Comparison of ENCODE assay signal across 19 mouse cellular contexts in the genomic region with DNA sequence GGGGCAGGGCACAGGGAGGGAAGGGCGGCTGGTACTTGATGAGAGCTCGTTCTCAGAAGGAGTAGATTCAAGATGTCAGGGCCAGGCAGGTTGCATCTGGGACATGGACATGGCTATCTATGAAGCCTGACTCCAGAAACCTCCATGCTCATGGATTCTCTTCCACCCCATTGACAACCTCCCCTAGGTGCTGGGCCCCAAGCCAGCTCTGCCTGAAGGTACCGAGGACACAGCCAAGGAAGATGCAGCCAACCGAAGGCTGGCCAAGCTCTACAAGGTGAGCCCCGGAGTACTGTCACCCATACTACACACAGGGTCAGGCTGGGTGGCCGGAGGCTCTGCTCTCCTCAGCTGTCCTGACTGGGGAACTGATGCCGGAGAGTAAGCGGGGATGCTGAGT. TPM values are rescaled to one million over a fixed set of nuclear protein-coding genes. Genes with fewer than 3 reads are reported as not detected.
A peak's percentile ranks its signal among the peaks of the same experiment; 100 is the strongest.
DNase-seq lines count a peak whose midpoint lies in the region; ATAC-seq and TF ChIP-seq lines count a peak whose summit lies in the region.
"Had no signal": no experiment of that assay in that cellular context is flagged by ENCODE, and none has a peak within 500 bp of the region (broad histone marks: within the 10 kb centered on the region; RNA-seq: fewer than 3 reads in every experiment).

No protein-coding gene starts in this region.

- TF ChIP-seq POLR2A in MEL (IDR thresholded peaks at IDR 0.05; ENCODE audit: control insufficient read depth in 1 of 2, insufficient read depth in 1 of 2, low read depth in 1 of 2, low read length in 2 of 2, poor library complexity in 1 of 2) = no peak
- TF ChIP-seq POLR2A in cerebellum, adult 2 months (IDR thresholded peaks at IDR 0.05; ENCODE audit: borderline replicate concordance, insufficient read depth, low read length) = no peak

- WGBS in cerebellum, adult 2 months = 49% methylated on average over 8 of the region's 8 CpGs
- WGBS in midbrain, embryonic 15.5 days = 93% methylated on average over 8 of the region's 8 CpGs
- 89% methylated on average over 8 of the region's 8 CpGs for WGBS in intestine, embryonic 15.5 days

- no peak overlapping the region for H3K4me2 ChIP-seq in midbrain, embryonic 15.5 days
- no peak overlapping the region for H3K4me2 ChIP-seq in intestine, embryonic 15.5 days (replicated peaks)
- H3K4me2 ChIP-seq: embryonic facial prominence, embryonic 12.5 days; hindbrain, embryonic 15.5 days had no signal

- no peaks in the 10 kb centered on the region for H3K79me2 ChIP-seq in MEL (ENCODE audit: control insufficient read depth, insufficient read depth, low read length, poor library complexity)

- H3K9me3 ChIP-seq in MEL (replicated peaks; ENCODE audit: insufficient read depth, low read length) = no peaks in the 10 kb centered on the region
- no peaks in the 10 kb centered on the region for H3K9me3 ChIP-seq in midbrain, embryonic 15.5 days
- no peaks in the 10 kb centered on the region for H3K9me3 ChIP-seq in intestine, embryonic 15.5 days
- H3K9me3 ChIP-seq: embryonic facial prominence, embryonic 12.5 days; heart, embryonic 12.5 days; hindbrain, embryonic 15.5 days had no signal

- no peak for TF ChIP-seq CTCF in MEL (IDR thresholded peaks at IDR 0.05 in 2 of 3, conservative IDR thresholded peaks at IDR 0.05 in 1 of 3; ENCODE audit: control insufficient read depth in 1 of 3, insufficient read depth in 1 of 3, low read depth in 2 of 3, low read length in 3 of 3, poor library complexity in 1 of 3, severe bottlenecking in 1 of 3)
- TF ChIP-seq CTCF in cerebellum, adult 2 months (IDR thresholded peaks at IDR 0.05; ENCODE audit: borderline replicate concordance, insufficient read depth, low read depth, low read length) = no peak

- peak; percentile 46 for DNase-seq in cerebellum, adult 11-12 months
- DNase-seq in MEL (ENCODE audit: low read depth, low spot score) = no peak
- DNase-seq in cerebellum, adult 2 months = peak; percentile 49 to 51
- DNase-seq in cerebellum, postnatal 10 days = peak; percentile 68 to 70
- no peak for DNase-seq in lung, postnatal 36 days
- DNase-seq: adrenal gland, adult 2 months; adrenal gland, postnatal 25 days; gastrocnemius, postnatal 14 days; heart, postnatal 36 days; kidney, adult 8-10 months had no signal

- no peak for ATAC-seq in cerebellum, adult (ENCODE audit: insufficient number of reproducible peaks, low FRiP score, low TSS enrichment)
- ATAC-seq in midbrain, embryonic 15.5 days (replicated peaks) = no peak
- ATAC-seq in intestine, embryonic 15.5 days = no peak
- ATAC-seq: forebrain, embryonic 16.5 days; intestine, postnatal 0 days; Patski had no signal

- peaks cover 0 to 8% of the 10 kb centered on the region in 2 experiments; a peak in 2 of 4 replicates for H3K36me3 ChIP-seq in MEL (ENCODE audit: control insufficient read depth in 1 of 2, insufficient read depth in 2 of 2, low read length in 2 of 2)
- H3K36me3 ChIP-seq in midbrain, embryonic 15.5 days (replicated peaks) = no peaks in the 10 kb centered on the region
- peaks cover 11% of the 10 kb centered on the region for H3K36me3 ChIP-seq in intestine, embryonic 15.5 days
- H3K36me3 ChIP-seq: hindbrain, embryonic 15.5 days had no signal

- no peak for TF ChIP-seq RAD21 in MEL (IDR thresholded peaks at IDR 0.05; ENCODE audit: low read depth, low read length)

- no peak for TF ChIP-seq EP300 in MEL (IDR thresholded peaks at IDR 0.05; ENCODE audit: low read depth in 1 of 2, low read length in 2 of 2)

- H3K9ac ChIP-seq in MEL (ENCODE audit: control insufficient read depth, low read depth, low read length, poor library complexity, severe bottlenecking) = no peak overlapping the region
- no peak overlapping the region for H3K9ac ChIP-seq in midbrain, embryonic 15.5 days
- no peak overlapping the region for H3K9ac ChIP-seq in intestine, embryonic 15.5 days
- H3K9ac ChIP-seq: embryonic facial prominence, embryonic 12.5 days; heart, embryonic 12.5 days; hindbrain, embryonic 15.5 days had no signal

- H3K27me3 ChIP-seq in MEL (ENCODE audit: control insufficient read depth in 1 of 2, insufficient read depth in 2 of 2, low read length in 2 of 2) = no peaks in the 10 kb centered on the region
- H3K27me3 ChIP-seq in cerebellum, adult 2 months (ENCODE audit: control insufficient read depth, insufficient read depth, low read length) = no peaks in the 10 kb centered on the region
- no peaks in the 10 kb centered on the region for H3K27me3 ChIP-seq in midbrain, embryonic 15.5 days (replicated peaks)
- H3K27me3 ChIP-seq in intestine, embryonic 15.5 days (replicated peaks) = no peaks in the 10 kb centered on the region
- H3K27me3 ChIP-seq: embryonic facial prominence, embryonic 12.5 days; hindbrain, embryonic 15.5 days; Patski had no signal

- peak overlapping the region; percentile 17; the same call in 1 of the 2 replicates for H3K27ac ChIP-seq in MEL (ENCODE audit: control insufficient read depth, low read depth, low read length)
- H3K27ac ChIP-seq in cerebellum, adult 2 months (ENCODE audit: insufficient read depth, low read length) = no peak overlapping the region
- H3K27ac ChIP-seq in midbrain, embryonic 15.5 days = no peak overlapping the region
- no peak overlapping the region for H3K27ac ChIP-seq in intestine, embryonic 15.5 days
- H3K27ac ChIP-seq: embryonic facial prominence, embryonic 12.5 days; hindbrain, embryonic 15.5 days had no signal

- H3K4me3 ChIP-seq in MEL (ENCODE audit: control insufficient read depth in 1 of 2, insufficient read depth in 1 of 2, low read depth in 2 of 2, low read length in 2 of 2) = no peak overlapping the region
- H3K4me3 ChIP-seq in cerebellum, adult 2 months (replicated peaks; ENCODE audit: insufficient read depth, low read depth, low read length) = no peak overlapping the region
- no peak overlapping the region for H3K4me3 ChIP-seq in midbrain, embryonic 15.5 days
- H3K4me3 ChIP-seq in intestine, embryonic 15.5 days (replicated peaks) = no peak overlapping the region
- H3K4me3 ChIP-seq: embryonic facial prominence, embryonic 12.5 days; heart, embryonic 12.5 days; hindbrain, embryonic 15.5 days had no signal

- H3K4me1 ChIP-seq in MEL (ENCODE audit: control insufficient read depth in 1 of 2, insufficient read depth in 2 of 2, low read length in 2 of 2) = peaks cover 9 to 19% of the 10 kb centered on the region in 2 experiments; a peak in 3 of 4 replicates
- H3K4me1 ChIP-seq in cerebellum, adult 2 months (ENCODE audit: control insufficient read depth, insufficient read depth, low read length) = peaks cover 13% of the 10 kb centered on the region
- H3K4me1 ChIP-seq in midbrain, embryonic 15.5 days = no peaks in the 10 kb centered on the region
- no peaks in the 10 kb centered on the region for H3K4me1 ChIP-seq in intestine, embryonic 15.5 days (replicated peaks)
- H3K4me1 ChIP-seq: embryonic facial prominence, embryonic 12.5 days; hindbrain, embryonic 15.5 days had no signal

TF ChIP-seq in MEL, 35 proteins besides CTCF, POLR2A, EP300 and RAD21:
- TF ChIP-seq SMC3 (IDR thresholded peaks at IDR 0.05; ENCODE audit: low read depth, low read length) (no peak), USF2 (IDR thresholded peaks at IDR 0.05; ENCODE audit: borderline replicate concordance in 1 of 2, insufficient read depth in 1 of 2, low read depth in 1 of 2, low read length in 2 of 2) (no peak), USF1 (IDR thresholded peaks at IDR 0.05; ENCODE audit: low read depth, low read length) (no peak), MAZ (IDR thresholded peaks at IDR 0.05; ENCODE audit: low read depth, low read length) (no peak), TAL1 (IDR thresholded peaks at IDR 0.05; ENCODE audit: low read length) (no peak), NRF1 (IDR thresholded peaks at IDR 0.05; ENCODE audit: insufficient read depth, low read depth, low read length, poor library complexity, severe bottlenecking) (no peak), SIN3A (IDR thresholded peaks at IDR 0.05; ENCODE audit: low read length) (no peak), JUND (IDR thresholded peaks at IDR 0.05; ENCODE audit: low read depth, low read length) (no peak), TCF12 (IDR thresholded peaks at IDR 0.05; ENCODE audit: low read depth, low read length) (no peak), GABPA (IDR thresholded peaks at IDR 0.05; ENCODE audit: low read depth, low read length) (no peak), E2F4 (IDR thresholded peaks at IDR 0.05; ENCODE audit: borderline replicate concordance, low read depth, low read length) (no peak), TBP (IDR thresholded peaks at IDR 0.05; ENCODE audit: low read depth, low read length) (no peak), HCFC1 (IDR thresholded peaks at IDR 0.05; ENCODE audit: low read depth, low read length) (no peak), POLR2AphosphoS2 (IDR thresholded peaks at IDR 0.05; ENCODE audit: low read length) (no peak), UBTF (IDR thresholded peaks at IDR 0.05; ENCODE audit: borderline replicate concordance, insufficient read depth, low read depth, low read length) (no peak), CHD1 (IDR thresholded peaks at IDR 0.05; ENCODE audit: low read depth, low read length) (no peak)

RNA-seq across cellular contexts. Expression of a gene that starts 37.1 kb away (rescaled TPM):
- 6.0 and 8.0 TPM in 2 replicates for total RNA-seq in MEL (2012; rRNA removed)
- 1 to 10 TPM in 1 of 2 experiments, not detected in 1; 8.2 TPM for polyA plus RNA-seq in MEL (2012; ENCODE audit: insufficient read depth in 1 of 2, insufficient read length in 2 of 2, low read depth in 1 of 2, low replicate concordance in 2 of 2, missing spikeins in 1 of 2)
- 119 and 127 TPM in 2 replicates for polyA plus RNA-seq in cerebellum, adult 2 months (2012; rRNA removed)
- polyA plus RNA-seq in midbrain, embryonic 15.5 days (2015; fragmentation: Nextera tagmentation; extraction: Ambion mirVana) = 18.9 and 19.2 TPM in 2 replicates
- polyA plus RNA-seq in intestine, embryonic 15.5 days (2015; fragmentation: Nextera tagmentation; extraction: Ambion mirVana) = 167 and 170 TPM in 2 replicates

RNA-seq across cellular contexts. Expression of a gene that starts 43.5 kb away (rescaled TPM):
- total RNA-seq in MEL (2012; rRNA removed) = 27.2 and 49.4 TPM in 2 replicates
- 10 to 100 TPM in 1 of 2 experiments, not detected in 1; 28.0 TPM for polyA plus RNA-seq in MEL (2012; ENCODE audit: insufficient read depth in 1 of 2, insufficient read length in 2 of 2, low read depth in 1 of 2, low replicate concordance in 2 of 2, missing spikeins in 1 of 2)
- polyA plus RNA-seq in cerebellum, adult 2 months (2012; rRNA removed) = 14.9 and 17.0 TPM in 2 replicates
- 13.1 and 14.4 TPM in 2 replicates for polyA plus RNA-seq in midbrain, embryonic 15.5 days (2015; fragmentation: Nextera tagmentation; extraction: Ambion mirVana)
- polyA plus RNA-seq in intestine, embryonic 15.5 days (2015; fragmentation: Nextera tagmentation; extraction: Ambion mirVana) = 62.7 and 70.0 TPM in 2 replicates

Comparison
In these comparisons a context has a peak if more than half of its experiments do, and no peak if none do; other contexts are left out.
1. DNase-seq: peak in cerebellum, adult 11-12 months (single experiment), cerebellum, adult 2 months (2 of 2) and cerebellum, postnatal 10 days (2 of 2); none in MEL (single experiment) and lung, postnatal 36 days (single experiment).